Mouse (Mus musculus): ENCODE data around the gene 4933425L06Rik. TPM values are rescaled to one million over a fixed set of nuclear protein-coding genes. Genes with fewer than 3 reads are reported as not detected.

The 4933425L06Rik gene
- polyA plus RNA-seq, 1 experiment from 2014 or later, result not detected

GRCm38 (mm10) chr13:105066890-105067845 lies 14.8 kb upstream of the 4933425L06Rik start:
- WGBS (ENCODE audit: insufficient replicate concordance), result 41% methylated on average over 7 of the region's 7 CpGs

DNA sequence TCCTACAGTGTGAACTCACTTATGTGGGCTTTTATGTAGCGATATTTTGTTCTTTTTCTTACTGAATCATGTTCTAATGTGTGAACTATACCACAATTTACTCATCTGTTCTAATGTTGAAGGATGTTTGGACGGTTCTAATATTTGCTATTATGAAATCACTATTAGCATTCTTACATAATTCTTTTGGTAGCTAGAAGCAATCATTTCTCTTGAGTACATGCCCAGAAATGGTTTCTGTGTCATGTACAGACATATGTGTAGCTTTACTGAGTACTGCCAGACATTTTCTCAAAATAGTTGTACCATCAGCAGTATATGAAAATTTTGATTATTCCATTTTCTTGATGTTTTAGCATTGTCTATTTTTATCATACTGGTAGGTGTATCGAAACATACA lies 7.4 kb downstream of the 4933425L06Rik start:
- Histone ChIP-seq H3K27ac (no peak overlapping the region), H3K4me3 (no peak overlapping the region), H3K9ac (no peak overlapping the region), H3K27me3 (replicated peaks) (no peaks in the 10 kb centered on the region), H3K9me3 (replicated peaks) (no peaks in the 10 kb centered on the region), H3K36me3 (no peaks in the 10 kb centered on the region), H3K4me1 (no peaks in the 10 kb centered on the region), H3K4me2 (no peak overlapping the region)
- no peak for ATAC-seq
- WGBS (ENCODE audit: insufficient replicate concordance), result 70% methylated on average over 3 of the region's 3 CpGs

More at GRCm38 (mm10) chr13:105066890-105067845, 14.8 kb upstream of the 4933425L06Rik start:
- Histone ChIP-seq H3K27ac (no peak overlapping the region), H3K4me3 (no peak overlapping the region), H3K9me3 (replicated peaks) (no peaks in the 10 kb centered on the region), H3K36me3 (no peaks in the 10 kb centered on the region), H3K4me2 (no peak overlapping the region), H3K27me3 (replicated peaks) (no peaks in the 10 kb centered on the region), H3K9ac (no peak overlapping the region), H3K4me1 (no peaks in the 10 kb centered on the region)
- no peak for ATAC-seq

- H3K9me3 ChIP-seq (replicated peaks), result no peaks in the 10 kb centered on the region
- 60% methylated on average over 2 of the region's 2 CpGs for WGBS (ENCODE audit: insufficient replicate concordance)
- no peak overlapping the region for H3K4me3 ChIP-seq
- no peak overlapping the region for H3K9ac ChIP-seq
- H3K27ac ChIP-seq, result no peak overlapping the region
- H3K36me3 ChIP-seq, result no peaks in the 10 kb centered on the region
- no peaks in the 10 kb centered on the region for H3K27me3 ChIP-seq (replicated peaks)
- no peak for ATAC-seq
- no peak overlapping the region for H3K4me2 ChIP-seq
- H3K4me1 ChIP-seq, result no peaks in the 10 kb centered on the region
Observed at GRCm38 (mm10) chr13:105096316-105096715, 14.4 kb downstream of the 4933425L06Rik start.

DNA sequence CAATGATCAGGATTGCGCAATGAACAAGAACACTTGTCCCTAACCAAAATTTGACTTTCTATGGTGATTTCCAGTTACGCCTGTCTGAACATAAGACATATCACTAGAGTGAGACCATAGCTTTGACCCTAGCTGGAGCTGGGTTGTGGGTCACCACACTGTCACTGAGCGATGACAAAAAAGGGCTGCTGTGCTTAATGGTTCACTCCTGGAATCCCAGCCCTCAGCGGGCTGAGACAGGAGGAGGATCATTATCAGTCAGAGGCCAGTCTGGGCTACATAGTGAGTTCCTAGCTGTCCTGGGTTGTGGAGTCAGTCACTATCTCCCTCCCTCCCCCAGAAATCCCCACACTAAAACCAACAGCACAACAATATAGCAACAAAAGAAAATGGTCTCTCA lies 18.8 kb downstream of the 4933425L06Rik start:
- 0 out of 2 replicates have a peak, but pooled peaks cover 5% of the 10 kb centered on the region for H3K4me1 ChIP-seq
- ATAC-seq, result no peak
- no peaks in the 10 kb centered on the region for H3K9me3 ChIP-seq (replicated peaks)
- no peak overlapping the region for H3K4me3 ChIP-seq
- H3K36me3 ChIP-seq, result no peaks in the 10 kb centered on the region
- WGBS (ENCODE audit: insufficient replicate concordance), result 72% methylated on average over 4 of the region's 4 CpGs
- no peak overlapping the region for H3K27ac ChIP-seq
- H3K9ac ChIP-seq, result no peak overlapping the region
- H3K4me2 ChIP-seq, result no peak overlapping the region
- H3K27me3 ChIP-seq (replicated peaks), result no peaks in the 10 kb centered on the region

DNA sequence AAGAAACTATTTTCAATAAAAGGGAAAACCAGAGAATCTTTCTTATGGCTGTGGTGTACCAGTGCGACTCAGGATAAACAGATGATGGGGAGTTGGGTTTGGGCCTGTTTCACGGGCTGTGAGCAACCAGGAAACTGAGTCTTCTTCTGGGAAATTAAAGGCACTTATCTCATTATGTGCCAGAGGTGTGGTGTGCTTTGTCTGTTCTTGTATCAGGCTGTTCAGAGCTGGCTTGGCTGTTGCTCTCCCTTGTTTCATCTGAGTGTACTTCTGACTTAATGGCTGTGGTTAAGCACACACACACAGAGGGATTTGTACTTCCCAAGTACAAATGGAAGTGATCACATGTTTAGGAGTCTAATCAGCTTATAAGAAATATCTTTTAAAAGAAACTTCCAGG lies 22.5 kb downstream of the 4933425L06Rik start:
- no peak overlapping the region for H3K27ac ChIP-seq
- H3K4me2 ChIP-seq, result no peak overlapping the region
- no peaks in the 10 kb centered on the region for H3K36me3 ChIP-seq
- WGBS (ENCODE audit: insufficient replicate concordance), result 48% methylated on average over 2 of the region's 2 CpGs
- H3K9me3 ChIP-seq (replicated peaks), result no peaks in the 10 kb centered on the region
- H3K27me3 ChIP-seq (replicated peaks), result no peaks in the 10 kb centered on the region
- peak; percentile 55; the same call in 1 of the 2 replicates for ATAC-seq
- H3K9ac ChIP-seq, result no peak overlapping the region
- 0 out of 2 replicates have a peak, but pooled peaks cover 5% of the 10 kb centered on the region for H3K4me1 ChIP-seq
- H3K4me3 ChIP-seq, result no peak overlapping the region

GRCm38 (mm10) chr13:105111599-105111998 lies 29.7 kb downstream of the 4933425L06Rik start:
- peak; percentile 80 for ATAC-seq
- WGBS (ENCODE audit: insufficient replicate concordance), result 45% methylated on average over 6 of the region's 6 CpGs
- no peaks in the 10 kb centered on the region for H3K36me3 ChIP-seq
- peaks cover 6% of the 10 kb centered on the region; the same call in 1 of the 2 replicates for H3K4me1 ChIP-seq
- H3K9me3 ChIP-seq (replicated peaks), result no peaks in the 10 kb centered on the region
- no peak overlapping the region for H3K4me2 ChIP-seq
- no peak overlapping the region for H3K4me3 ChIP-seq
- no peaks in the 10 kb centered on the region for H3K27me3 ChIP-seq (replicated peaks)
- H3K9ac ChIP-seq, result no peak overlapping the region
- H3K27ac ChIP-seq, result no peak overlapping the region

- no peaks in the 10 kb centered on the region for H3K9me3 ChIP-seq (replicated peaks)
- no peak overlapping the region for H3K4me3 ChIP-seq
- H3K9ac ChIP-seq, result no peak overlapping the region
- no peaks in the 10 kb centered on the region for H3K27me3 ChIP-seq (replicated peaks)
- H3K36me3 ChIP-seq, result no peaks in the 10 kb centered on the region
- H3K4me1 ChIP-seq, result no peaks in the 10 kb centered on the region
- H3K27ac ChIP-seq, result no peak overlapping the region
- ATAC-seq, result no peak
- no peak overlapping the region for H3K4me2 ChIP-seq
Observed at GRCm38 (mm10) chr13:105121617-105122016, 39.7 kb downstream of the 4933425L06Rik start.

- Histone ChIP-seq H3K9ac (no peak overlapping the region), H3K4me2 (no peak overlapping the region), H3K4me1 (no peaks in the 10 kb centered on the region), H3K4me3 (no peak overlapping the region), H3K27ac (no peak overlapping the region), H3K36me3 (no peaks in the 10 kb centered on the region), H3K9me3 (replicated peaks) (no peaks in the 10 kb centered on the region), H3K27me3 (replicated peaks) (no peaks in the 10 kb centered on the region)
- ATAC-seq, result no peak
- WGBS (ENCODE audit: insufficient replicate concordance), result 73% methylated on average over 3 of the region's 3 CpGs
Observed at GRCm38 (mm10) chr13:105122092-105122491, 40.2 kb downstream of the 4933425L06Rik start.

DNA sequence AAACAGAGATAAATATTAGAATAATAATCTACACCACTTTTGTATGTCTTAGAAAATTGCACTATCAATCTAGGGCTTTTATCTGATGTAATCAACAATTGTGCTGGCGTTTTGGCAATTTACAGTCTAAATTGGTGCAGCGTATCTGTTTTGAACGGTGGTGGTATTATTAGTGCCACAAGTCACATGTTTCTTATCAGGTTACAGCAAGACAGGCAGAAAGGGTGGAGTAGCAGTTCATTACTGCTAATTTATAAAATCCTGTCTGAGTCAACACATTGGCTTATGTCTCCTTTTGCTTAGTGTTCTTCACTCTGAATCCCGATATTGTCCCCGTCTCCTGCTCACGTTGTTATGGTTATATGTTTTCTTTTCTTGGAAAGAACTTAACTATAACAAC lies 48.2 kb downstream of the 4933425L06Rik start:
- Histone ChIP-seq H3K36me3 (no peaks in the 10 kb centered on the region), H3K4me1 (peaks cover 20% of the 10 kb centered on the region), H3K27ac (no peak overlapping the region), H3K9ac (no peak overlapping the region), H3K27me3 (replicated peaks) (no peaks in the 10 kb centered on the region), H3K9me3 (replicated peaks) (no peaks in the 10 kb centered on the region), H3K4me3 (no peak overlapping the region), H3K4me2 (0 out of 2 replicates have a peak overlapping the region, but pooled peaks have one; percentile 14)
- peak; percentile 86 for ATAC-seq
- WGBS (ENCODE audit: insufficient replicate concordance), result 34% methylated on average over 6 of the region's 6 CpGs

DNA sequence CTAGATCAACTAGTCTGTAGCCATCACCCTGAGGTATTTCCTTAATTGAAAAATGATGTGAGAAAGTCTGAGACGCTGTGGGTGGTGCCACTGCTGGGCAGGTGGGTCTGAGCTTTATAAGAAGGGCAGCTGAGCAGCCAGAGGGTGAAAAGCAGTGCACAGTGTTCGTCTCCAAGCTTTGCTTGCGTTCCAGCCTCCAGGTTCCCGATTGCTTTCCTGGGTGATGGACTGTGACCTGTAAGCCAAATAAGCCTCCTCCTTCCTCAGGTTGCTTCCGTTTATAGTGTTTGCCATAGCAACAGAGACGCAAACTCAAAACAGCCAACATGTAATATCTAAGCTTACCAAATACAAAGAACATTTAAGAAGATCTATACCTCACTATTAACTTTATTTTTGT lies 50.4 kb downstream of the 4933425L06Rik start:
- no peak overlapping the region for H3K4me3 ChIP-seq
- H3K36me3 ChIP-seq, result no peaks in the 10 kb centered on the region
- H3K9me3 ChIP-seq (replicated peaks), result no peaks in the 10 kb centered on the region
- H3K27me3 ChIP-seq (replicated peaks), result no peaks in the 10 kb centered on the region
- no peak overlapping the region for H3K4me2 ChIP-seq
- ATAC-seq, result no peak
- no peak overlapping the region for H3K9ac ChIP-seq
- peaks cover 20% of the 10 kb centered on the region for H3K4me1 ChIP-seq
- H3K27ac ChIP-seq, result no peak overlapping the region
- 79% methylated on average over 6 of the region's 6 CpGs for WGBS (ENCODE audit: insufficient replicate concordance)

- no peak for ATAC-seq
- no peak overlapping the region for H3K4me3 ChIP-seq
- no peak overlapping the region for H3K27ac ChIP-seq
- no peaks in the 10 kb centered on the region for H3K9me3 ChIP-seq (replicated peaks)
- H3K27me3 ChIP-seq (replicated peaks), result no peaks in the 10 kb centered on the region
- H3K4me1 ChIP-seq, result peaks cover 20% of the 10 kb centered on the region
- H3K4me2 ChIP-seq, result no peak overlapping the region
- no peaks in the 10 kb centered on the region for H3K36me3 ChIP-seq
- 83% methylated on average over 2 of the region's 2 CpGs for WGBS (ENCODE audit: insufficient replicate concordance)
- no peak overlapping the region for H3K9ac ChIP-seq
Observed at GRCm38 (mm10) chr13:105132776-105133175, 50.9 kb downstream of the 4933425L06Rik start.

GRCm38 (mm10) chr13:105134397-105134796 lies 52.5 kb downstream of the 4933425L06Rik start:
- ATAC-seq, result peak; percentile 82
- H3K4me1 ChIP-seq, result peaks cover 25% of the 10 kb centered on the region
- no peaks in the 10 kb centered on the region for H3K9me3 ChIP-seq (replicated peaks)
- WGBS (ENCODE audit: insufficient replicate concordance), result 13% methylated on average over 5 of the region's 5 CpGs
- no peak overlapping the region for H3K4me3 ChIP-seq
- H3K27me3 ChIP-seq (replicated peaks), result no peaks in the 10 kb centered on the region
- H3K4me2 ChIP-seq, result no peak overlapping the region
- H3K9ac ChIP-seq, result no peak overlapping the region
- no peaks in the 10 kb centered on the region for H3K36me3 ChIP-seq
- H3K27ac ChIP-seq, result no peak overlapping the region

Data from liver, embryonic 12.5 days (tissue).